Mouse (Mus musculus): Measurements from ENCODE around the gene Drosha. TPM values are rescaled to one million over a fixed set of nuclear protein-coding genes. Genes with fewer than 3 reads are reported as not detected.
"Not testable (repeated sequence)": the region's sequence is repeated elsewhere in the genome, so short reads cannot be mapped to it uniquely, and the experiment has no call there.

Drosha gene
- polyA plus RNA-seq, 1 experiment from 2014 or later: 77.9 TPM

GRCm38 (mm10) chr15:12900428-12901196 lies 76.0 kb downstream of the Drosha start:
- no peaks in the 10 kb centered on the region for H3K9me3 ChIP-seq (replicated peaks)
- 90% methylated on average over 18 of the region's 18 CpGs for WGBS
- H3K36me3 ChIP-seq: peaks cover 96% of the 10 kb centered on the region
- no peaks in the 10 kb centered on the region for H3K27me3 ChIP-seq (ENCODE audit: low read depth, poor library complexity, severe bottlenecking)
- no peaks in the 10 kb centered on the region for H3K4me1 ChIP-seq
- no peak for DNase-seq (ENCODE audit: low spot score)
- H3K27ac ChIP-seq (replicated peaks): no peak overlapping the region
- H3K4me3 ChIP-seq: no peak overlapping the region

- DNase-seq (ENCODE audit: low spot score): no peak
- H3K27me3 ChIP-seq (ENCODE audit: low read depth, poor library complexity, severe bottlenecking): no peaks in the 10 kb centered on the region
- H3K36me3 ChIP-seq: peaks cover 96% of the 10 kb centered on the region
- H3K4me3 ChIP-seq: no peak overlapping the region
- H3K4me1 ChIP-seq: no peaks in the 10 kb centered on the region
- H3K9me3 ChIP-seq (replicated peaks): no peaks in the 10 kb centered on the region
- 90% methylated on average over 8 of the region's 8 CpGs for WGBS
- H3K27ac ChIP-seq (replicated peaks): no peak overlapping the region
Observed at GRCm38 (mm10) chr15:12901197-12901570, 76.6 kb downstream of the Drosha start.

GRCm38 (mm10) chr15:12904442-12904841 lies 79.8 kb downstream of the Drosha start:
- peaks cover 97% of the 10 kb centered on the region for H3K36me3 ChIP-seq
- WGBS: 90% methylated on average over 6 of the region's 6 CpGs
- no peak for DNase-seq (ENCODE audit: low spot score)
- no peaks in the 10 kb centered on the region for H3K4me1 ChIP-seq
- no peak overlapping the region for H3K27ac ChIP-seq (replicated peaks)
- H3K4me3 ChIP-seq: no peak overlapping the region
- H3K27me3 ChIP-seq (ENCODE audit: low read depth, poor library complexity, severe bottlenecking): no peaks in the 10 kb centered on the region
- H3K9me3 ChIP-seq (replicated peaks): no peaks in the 10 kb centered on the region

GRCm38 (mm10) chr15:12907962-12908719 lies 83.5 kb downstream of the Drosha start:
- no peak overlapping the region for H3K4me3 ChIP-seq
- no peaks in the 10 kb centered on the region for H3K4me1 ChIP-seq
- no peaks in the 10 kb centered on the region for H3K27me3 ChIP-seq (ENCODE audit: low read depth, poor library complexity, severe bottlenecking)
- H3K9me3 ChIP-seq (replicated peaks): no peaks in the 10 kb centered on the region
- no peak for DNase-seq (ENCODE audit: low spot score)
- 87% methylated on average over 19 of the region's 19 CpGs for WGBS
- no peak overlapping the region for H3K27ac ChIP-seq (replicated peaks)
- peaks cover 94% of the 10 kb centered on the region for H3K36me3 ChIP-seq

GRCm38 (mm10) chr15:12908720-12909028 lies 84.1 kb downstream of the Drosha start:
- Histone ChIP-seq H3K36me3 (peaks cover 94% of the 10 kb centered on the region), H3K4me3 (no peak overlapping the region), H3K27ac (replicated peaks) (no peak overlapping the region), H3K4me1 (no peaks in the 10 kb centered on the region), H3K9me3 (replicated peaks) (no peaks in the 10 kb centered on the region), H3K27me3 (ENCODE audit: low read depth, poor library complexity, severe bottlenecking) (no peaks in the 10 kb centered on the region)
- no peak for DNase-seq (ENCODE audit: low spot score)
- WGBS: 89% methylated on average over 4 of the region's 4 CpGs

- DNase-seq (ENCODE audit: low spot score): no peak
- Histone ChIP-seq H3K27me3 (ENCODE audit: low read depth, poor library complexity, severe bottlenecking) (no peaks in the 10 kb centered on the region), H3K27ac (replicated peaks) (peak overlapping the region; percentile 38; the same call in 1 of the 2 replicates), H3K4me3 (no peak overlapping the region), H3K9me3 (replicated peaks) (no peaks in the 10 kb centered on the region), H3K4me1 (no peaks in the 10 kb centered on the region), H3K36me3 (peaks cover 94% of the 10 kb centered on the region)
- WGBS: 81% methylated on average over 7 of the region's 7 CpGs
Observed at GRCm38 (mm10) chr15:12909171-12909570, 84.6 kb downstream of the Drosha start.

- WGBS: 88% methylated on average over 7 of the region's 7 CpGs
- H3K36me3 ChIP-seq: peaks cover 93% of the 10 kb centered on the region
- DNase-seq (ENCODE audit: low spot score): no peak
- H3K4me1 ChIP-seq: no peaks in the 10 kb centered on the region
- H3K9me3 ChIP-seq (replicated peaks): no peaks in the 10 kb centered on the region
- no peaks in the 10 kb centered on the region for H3K27me3 ChIP-seq (ENCODE audit: low read depth, poor library complexity, severe bottlenecking)
- no peak overlapping the region for H3K27ac ChIP-seq (replicated peaks)
- H3K4me3 ChIP-seq: no peak overlapping the region
Observed at GRCm38 (mm10) chr15:12911082-12911481, 86.5 kb downstream of the Drosha start.

GRCm38 (mm10) chr15:12916314-12916815 lies 91.8 kb downstream of the Drosha start:
- Histone ChIP-seq H3K4me3 (no peak overlapping the region), H3K27ac (replicated peaks) (no peak overlapping the region), H3K27me3 (ENCODE audit: low read depth, poor library complexity, severe bottlenecking) (no peaks in the 10 kb centered on the region), H3K4me1 (no peaks in the 10 kb centered on the region), H3K9me3 (replicated peaks) (no peaks in the 10 kb centered on the region), H3K36me3 (peaks cover 97% of the 10 kb centered on the region)
- 86% methylated on average over 10 of the region's 10 CpGs for WGBS
- DNase-seq (ENCODE audit: low spot score): no peak

- not testable (repeated sequence) for H3K27ac ChIP-seq (replicated peaks); H3K27me3 ChIP-seq (ENCODE audit: low read depth, poor library complexity, severe bottlenecking); H3K9me3 ChIP-seq (replicated peaks); DNase-seq (ENCODE audit: low spot score); H3K4me1 ChIP-seq; H3K4me3 ChIP-seq
- 93% methylated on average over 11 of the region's 11 CpGs for WGBS
- H3K36me3 ChIP-seq: peaks cover 99% of the 10 kb centered on the region
Observed at GRCm38 (mm10) chr15:12919326-12919966, 94.8 kb downstream of the Drosha start.

GRCm38 (mm10) chr15:12919967-12920870 lies 95.6 kb downstream of the Drosha start:
- no peak overlapping the region for H3K4me3 ChIP-seq
- H3K9me3 ChIP-seq (replicated peaks): no peaks in the 10 kb centered on the region
- H3K36me3 ChIP-seq: peaks cover 100% of the 10 kb centered on the region
- no peaks in the 10 kb centered on the region for H3K27me3 ChIP-seq (ENCODE audit: low read depth, poor library complexity, severe bottlenecking)
- DNase-seq (ENCODE audit: low spot score): no peak
- 91% methylated on average over 24 of the region's 24 CpGs for WGBS
- no peak overlapping the region for H3K27ac ChIP-seq (replicated peaks)
- no peaks in the 10 kb centered on the region for H3K4me1 ChIP-seq

- no peaks in the 10 kb centered on the region for H3K4me1 ChIP-seq
- peaks cover 100% of the 10 kb centered on the region for H3K36me3 ChIP-seq
- H3K4me3 ChIP-seq: no peak overlapping the region
- H3K27me3 ChIP-seq (ENCODE audit: low read depth, poor library complexity, severe bottlenecking): no peaks in the 10 kb centered on the region
- no peak overlapping the region for H3K27ac ChIP-seq (replicated peaks)
- no peaks in the 10 kb centered on the region for H3K9me3 ChIP-seq (replicated peaks)
- WGBS: 96% methylated on average over 6 of the region's 6 CpGs
- no peak for DNase-seq (ENCODE audit: low spot score)
Observed at GRCm38 (mm10) chr15:12921901-12922300, 97.3 kb downstream of the Drosha start.

GRCm38 (mm10) chr15:12923826-12924225 lies 99.2 kb downstream of the Drosha start:
- no peaks in the 10 kb centered on the region for H3K4me1 ChIP-seq
- DNase-seq (ENCODE audit: low spot score): no peak
- H3K36me3 ChIP-seq: peaks cover 96% of the 10 kb centered on the region
- no peak overlapping the region for H3K4me3 ChIP-seq
- no peaks in the 10 kb centered on the region for H3K27me3 ChIP-seq (ENCODE audit: low read depth, poor library complexity, severe bottlenecking)
- no peaks in the 10 kb centered on the region for H3K9me3 ChIP-seq (replicated peaks)
- WGBS: 92% methylated on average over 6 of the region's 6 CpGs
- no peak overlapping the region for H3K27ac ChIP-seq (replicated peaks)

Measured in midbrain, embryonic 10.5 days (tissue).